Mouse (Mus musculus) brown adipose tissue, adult 24 weeks (tissue): ENCODE data around the gene Peli2. TPM values are rescaled to one million over a fixed set of nuclear protein-coding genes. Genes with fewer than 3 reads are reported as not detected.

ENCODE experiments used
- H3K27ac ChIP-seq: fragments of 200-500 bp; replicated peaks from 2 replicates; pipeline ENCODE4 v1.5.1; 2012; ENCODE audit warnings: low read depth, mild to moderate bottlenecking, low read length
- H3K4me1 ChIP-seq: fragments of 200-500 bp; 2 replicates; pipeline ENCODE4 v1.6.1; 2012; ENCODE audit warnings: low read length, mixed read lengths; ENCODE audit not compliant: control insufficient read depth, insufficient read depth, insufficient read length
- H3K4me3 ChIP-seq: fragments of 200-500 bp; 2 replicates; pipeline ENCODE4 v1.5.1; 2012; ENCODE audit warnings: low read depth, mild to moderate bottlenecking, low read length, moderate library complexity; ENCODE audit not compliant: insufficient read depth
- polyA plus RNA-seq: library from polyadenylated mRNA; stranded (reverse); fragments of >200 nt; gene quantifications from 2 replicates; pipeline ENCODE4 v1.2.4, GENCODE M21; 2012; ENCODE audit not compliant: missing spikeins, insufficient read depth, insufficient read length

Peli2 gene
- polyA plus RNA-seq, 1 experiment = 23.7 TPM

- Histone ChIP-seq H3K4me1 (peaks cover 56% of the 10 kb centered on the region), H3K27ac (peak overlapping the region; percentile 85), H3K4me3 (peak overlapping the region; percentile 30)
These were observed 13.7 kb downstream of the Peli2 start for GRCm38 (mm10) chr14:48134344-48134743.

GRCm38 (mm10) chr14:48135816-48136345 is 15.3 kb downstream of the Peli2 start:
- Histone ChIP-seq H3K4me3 (no peak overlapping the region), H3K27ac (no peak overlapping the region), H3K4me1 (peaks cover 44% of the 10 kb centered on the region)

GRCm38 (mm10) chr14:48137731-48138130 is 17.1 kb downstream of the Peli2 start:
- peaks cover 35% of the 10 kb centered on the region for H3K4me1 ChIP-seq
- H3K27ac ChIP-seq = no peak overlapping the region
- H3K4me3 ChIP-seq = no peak overlapping the region

- peaks cover 34% of the 10 kb centered on the region for H3K4me1 ChIP-seq
- H3K27ac ChIP-seq = no peak overlapping the region
- no peak overlapping the region for H3K4me3 ChIP-seq
These were observed 17.5 kb downstream of the Peli2 start for GRCm38 (mm10) chr14:48138138-48138537.

- H3K27ac ChIP-seq = no peak overlapping the region
- H3K4me3 ChIP-seq = no peak overlapping the region
- H3K4me1 ChIP-seq = peaks cover 24% of the 10 kb centered on the region
These were observed 18.8 kb downstream of the Peli2 start for GRCm38 (mm10) chr14:48139409-48139808.

GRCm38 (mm10) chr14:48141694-48142093 is 21.1 kb downstream of the Peli2 start:
- Histone ChIP-seq H3K4me3 (no peak overlapping the region), H3K4me1 (peaks cover 12% of the 10 kb centered on the region; the same call in 1 of the 2 replicates), H3K27ac (no peak overlapping the region)

- Histone ChIP-seq H3K4me1 (peaks cover 8% of the 10 kb centered on the region; the same call in 1 of the 2 replicates), H3K27ac (no peak overlapping the region), H3K4me3 (no peak overlapping the region)
These were observed 22.1 kb downstream of the Peli2 start for GRCm38 (mm10) chr14:48142696-48143095.

GRCm38 (mm10) chr14:48143141-48143540 is 22.5 kb downstream of the Peli2 start:
- H3K27ac ChIP-seq = no peak overlapping the region
- peaks cover 6% of the 10 kb centered on the region; the same call in 1 of the 2 replicates for H3K4me1 ChIP-seq
- no peak overlapping the region for H3K4me3 ChIP-seq

GRCm38 (mm10) chr14:48144330-48144729 is 23.7 kb downstream of the Peli2 start:
- no peak overlapping the region for H3K4me3 ChIP-seq
- peaks cover 6% of the 10 kb centered on the region; the same call in 1 of the 2 replicates for H3K4me1 ChIP-seq
- no peak overlapping the region for H3K27ac ChIP-seq

- Histone ChIP-seq H3K4me1 (peaks cover 21% of the 10 kb centered on the region), H3K4me3 (no peak overlapping the region), H3K27ac (no peak overlapping the region)
These were observed 27.1 kb downstream of the Peli2 start for GRCm38 (mm10) chr14:48147688-48148087.

GRCm38 (mm10) chr14:48148615-48149014 is 28.0 kb downstream of the Peli2 start:
- H3K4me3 ChIP-seq = no peak overlapping the region
- H3K27ac ChIP-seq = no peak overlapping the region

GRCm38 (mm10) chr14:48149351-48149750 is 28.7 kb downstream of the Peli2 start:
- H3K4me3 ChIP-seq = no peak overlapping the region
- H3K4me1 ChIP-seq = peaks cover 24% of the 10 kb centered on the region
- no peak overlapping the region for H3K27ac ChIP-seq

More at GRCm38 (mm10) chr14:48148615-48149014, 28.0 kb downstream of the Peli2 start:
- peaks cover 21% of the 10 kb centered on the region for H3K4me1 ChIP-seq

- Histone ChIP-seq H3K4me1 (peaks cover 30% of the 10 kb centered on the region), H3K27ac (peak overlapping the region; percentile 26; the same call in 1 of the 2 replicates), H3K4me3 (no peak overlapping the region)
These were observed 30.3 kb downstream of the Peli2 start for GRCm38 (mm10) chr14:48150903-48151302.

GRCm38 (mm10) chr14:48151554-48151953 is 30.9 kb downstream of the Peli2 start:
- peak overlapping the region; percentile 0; the same call in 1 of the 2 replicates for H3K27ac ChIP-seq
- no peak overlapping the region for H3K4me3 ChIP-seq
- peaks cover 30% of the 10 kb centered on the region for H3K4me1 ChIP-seq

GRCm38 (mm10) chr14:48153064-48153463 is 32.4 kb downstream of the Peli2 start:
- Histone ChIP-seq H3K4me3 (no peak overlapping the region), H3K27ac (no peak overlapping the region), H3K4me1 (peaks cover 29% of the 10 kb centered on the region)

GRCm38 (mm10) chr14:48153865-48154511 is 33.4 kb downstream of the Peli2 start:
- Histone ChIP-seq H3K4me1 (peaks cover 29% of the 10 kb centered on the region), H3K27ac (peak overlapping the region; percentile 72), H3K4me3 (no peak overlapping the region)
